Mouse (Mus musculus) embryonic facial prominence, embryonic 12.5 days (tissue): ENCODE data around the gene 9230104L09Rik. TPM values are rescaled to one million over a fixed set of nuclear protein-coding genes. Genes with fewer than 3 reads are reported as not detected.

Experiments used
- ATAC-seq: fragments of 200-750 bp; cut with Nextera tagmentation; 2 replicates; pipeline ENCODE4 v1.8.0; 2017; ENCODE audit not compliant: insufficient number of reproducible peaks, insufficient read depth, low FRiP score, low TSS enrichment
- H3K27ac ChIP-seq: fragments of 300-500 bp; sonication (generic); 2 replicates; pipeline ENCODE4 v1.5.1; 2016; ENCODE audit warnings: mild to moderate bottlenecking
- H3K27me3 ChIP-seq: fragments of 300-500 bp; sonication (generic); 2 replicates; pipeline ENCODE4 v1.6.1; 2016; ENCODE audit warnings: mild to moderate bottlenecking, moderate library complexity
- H3K36me3 ChIP-seq: fragments of 300-500 bp; sonication (generic); 2 replicates; pipeline ENCODE4 v1.6.1; 2016; ENCODE audit warnings: mild to moderate bottlenecking
- H3K4me1 ChIP-seq: fragments of 300-500 bp; sonication (generic); 2 replicates; pipeline ENCODE4 v1.6.1; 2016
- H3K4me2 ChIP-seq: fragments of 300-500 bp; sonication (generic); replicated peaks from 2 replicates; pipeline ENCODE4 v1.6.1; 2016; ENCODE audit warnings: mild to moderate bottlenecking, moderate library complexity
- H3K4me3 ChIP-seq: fragments of 300-500 bp; sonication (generic); 2 replicates; pipeline ENCODE4 v1.5.1; 2016; ENCODE audit warnings: mild to moderate bottlenecking
- H3K9ac ChIP-seq: fragments of 300-500 bp; sonication (generic); 2 replicates; pipeline ENCODE4 v1.6.1; 2016; ENCODE audit warnings: mild to moderate bottlenecking, moderate library complexity
- H3K9me3 ChIP-seq: fragments of 300-500 bp; sonication (generic); 2 replicates; pipeline ENCODE4 v1.6.1; 2016; ENCODE audit warnings: mild to moderate bottlenecking, moderate library complexity
- WGBS: fragments of 180-500 bp; shearing (Covaris S2); methylation state at CpG from one replicate; pipeline ENCODE4 v1.1.7; 2016; 5-methylcytosine and 5-hydroxymethylcytosine counted together
- polyA plus RNA-seq: library from polyadenylated mRNA; unstranded; fragments of >200 nt; fragmentation: Nextera tagmentation; extraction: Ambion mirVana; gene quantifications from 2 replicates; pipeline ENCODE4 v1.2.1, GENCODE M21; 2016

9230104L09Rik gene
- polyA plus RNA-seq, 1 experiment from 2014 or later = not detected

- no peak for ATAC-seq
- H3K4me2 ChIP-seq = no peak overlapping the region
- H3K36me3 ChIP-seq = peaks cover 11% of the 10 kb centered on the region
- no peak overlapping the region for H3K9ac ChIP-seq
- H3K9me3 ChIP-seq = no peaks in the 10 kb centered on the region
- H3K27ac ChIP-seq = no peak overlapping the region
- no peaks in the 10 kb centered on the region for H3K27me3 ChIP-seq
- peaks cover 20% of the 10 kb centered on the region for H3K4me1 ChIP-seq
- H3K4me3 ChIP-seq = no peak overlapping the region
- WGBS = 39% methylated on average over 3 of the region's 3 CpGs
Measured at GRCm38 (mm10) chr2:148877016-148877770, 12.4 kb upstream of the 9230104L09Rik start.

- H3K4me1 ChIP-seq = peaks cover 20% of the 10 kb centered on the region
- no peaks in the 10 kb centered on the region for H3K27me3 ChIP-seq
- H3K27ac ChIP-seq = peak within 1 kb of the TSS; percentile 93
- H3K4me3 ChIP-seq = peak within 1 kb of the TSS; percentile 86
- H3K4me2 ChIP-seq = peak within 1 kb of the TSS; percentile 84
- peak within 1 kb of the TSS; percentile 82 for H3K9ac ChIP-seq
- under 1% methylated on average over 19 of the region's 19 CpGs for WGBS
- no peaks in the 10 kb centered on the region for H3K9me3 ChIP-seq
- peak; percentile 94 for ATAC-seq
- peaks cover 29% of the 10 kb centered on the region for H3K36me3 ChIP-seq
Measured at GRCm38 (mm10) chr2:148875335-148875811, 10.5 kb upstream of the 9230104L09Rik start, which contains the start of gene Cst3. Gene Cst3, minus strand, starts transcription at chr2:148875692.

- peak overlapping the region; percentile 86 for H3K4me3 ChIP-seq
- no peaks in the 10 kb centered on the region for H3K27me3 ChIP-seq
- H3K9me3 ChIP-seq = no peaks in the 10 kb centered on the region
- H3K9ac ChIP-seq = peak overlapping the region; percentile 82
- peaks cover 20% of the 10 kb centered on the region for H3K4me1 ChIP-seq
- peak overlapping the region; percentile 93 for H3K27ac ChIP-seq
- WGBS = under 1% methylated on average over 34 of the region's 34 CpGs
- peaks cover 29% of the 10 kb centered on the region for H3K36me3 ChIP-seq
- peak overlapping the region; percentile 84 for H3K4me2 ChIP-seq
- peak; percentile 52 for ATAC-seq
Measured at GRCm38 (mm10) chr2:148874617-148875334, 9.9 kb upstream of the 9230104L09Rik start.

- Histone ChIP-seq H3K9me3 (no peaks in the 10 kb centered on the region), H3K4me2 (peak overlapping the region; percentile 84), H3K9ac (peak overlapping the region; percentile 82), H3K27ac (no peak overlapping the region), H3K4me1 (peaks cover 20% of the 10 kb centered on the region), H3K4me3 (peak overlapping the region; percentile 86), H3K27me3 (no peaks in the 10 kb centered on the region), H3K36me3 (peaks cover 29% of the 10 kb centered on the region)
- no peak for ATAC-seq
- 40% methylated on average over 3 of the region's 3 CpGs for WGBS
Measured at GRCm38 (mm10) chr2:148874224-148874616, 9.4 kb upstream of the 9230104L09Rik start.

- H3K9ac ChIP-seq = no peak overlapping the region
- no peak overlapping the region for H3K27ac ChIP-seq
- ATAC-seq = no peak
- H3K9me3 ChIP-seq = no peaks in the 10 kb centered on the region
- peak overlapping the region; percentile 84 for H3K4me2 ChIP-seq
- 72% methylated on average over 4 of the region's 4 CpGs for WGBS
- peak overlapping the region; percentile 86; the same call in 1 of the 2 replicates for H3K4me3 ChIP-seq
- H3K4me1 ChIP-seq = peaks cover 20% of the 10 kb centered on the region
- peaks cover 29% of the 10 kb centered on the region for H3K36me3 ChIP-seq
- H3K27me3 ChIP-seq = no peaks in the 10 kb centered on the region
Measured at GRCm38 (mm10) chr2:148872860-148873259, 8.0 kb upstream of the 9230104L09Rik start.

GRCm38 (mm10) chr2:148870526-148870925, 5.7 kb upstream of the 9230104L09Rik start:
- H3K27ac ChIP-seq = no peak overlapping the region
- H3K27me3 ChIP-seq = no peaks in the 10 kb centered on the region
- peaks cover 29% of the 10 kb centered on the region for H3K36me3 ChIP-seq
- H3K9me3 ChIP-seq = no peaks in the 10 kb centered on the region
- no peak overlapping the region for H3K9ac ChIP-seq
- ATAC-seq = no peak
- no peak overlapping the region for H3K4me2 ChIP-seq
- peaks cover 20% of the 10 kb centered on the region for H3K4me1 ChIP-seq
- no peak overlapping the region for H3K4me3 ChIP-seq
- WGBS = 93% methylated on average over 3 of the region's 3 CpGs

- no peak overlapping the region for H3K9ac ChIP-seq
- H3K4me3 ChIP-seq = no peak overlapping the region
- H3K9me3 ChIP-seq = no peaks in the 10 kb centered on the region
- WGBS = 70% methylated on average over 1 of the region's 1 CpGs
- no peak overlapping the region for H3K27ac ChIP-seq
- ATAC-seq = no peak
- no peaks in the 10 kb centered on the region for H3K27me3 ChIP-seq
- H3K36me3 ChIP-seq = peaks cover 29% of the 10 kb centered on the region
- H3K4me1 ChIP-seq = peaks cover 14% of the 10 kb centered on the region
- H3K4me2 ChIP-seq = no peak overlapping the region
Measured at GRCm38 (mm10) chr2:148868959-148869358, 4.1 kb upstream of the 9230104L09Rik start.

- Histone ChIP-seq H3K27me3 (no peaks in the 10 kb centered on the region), H3K9ac (no peak overlapping the region), H3K4me2 (no peak overlapping the region), H3K36me3 (no peaks in the 10 kb centered on the region), H3K4me1 (no peaks in the 10 kb centered on the region), H3K4me3 (no peak overlapping the region), H3K27ac (no peak overlapping the region), H3K9me3 (no peaks in the 10 kb centered on the region)
- ATAC-seq = no peak
Measured at GRCm38 (mm10) chr2:148861693-148862092, 3.1 kb downstream of the 9230104L09Rik start.

GRCm38 (mm10) chr2:148860993-148861392, 3.8 kb downstream of the 9230104L09Rik start:
- no peak for ATAC-seq
- H3K4me2 ChIP-seq = no peak overlapping the region
- 88% methylated on average over 4 of the region's 4 CpGs for WGBS
- no peaks in the 10 kb centered on the region for H3K27me3 ChIP-seq
- H3K9ac ChIP-seq = no peak overlapping the region
- no peaks in the 10 kb centered on the region for H3K9me3 ChIP-seq
- H3K4me1 ChIP-seq = no peaks in the 10 kb centered on the region
- H3K36me3 ChIP-seq = no peaks in the 10 kb centered on the region
- no peak overlapping the region for H3K4me3 ChIP-seq
- no peak overlapping the region for H3K27ac ChIP-seq

GRCm38 (mm10) chr2:148857506-148857905, 7.3 kb downstream of the 9230104L09Rik start:
- H3K27me3 ChIP-seq = no peaks in the 10 kb centered on the region
- 81% methylated on average over 4 of the region's 4 CpGs for WGBS
- H3K9ac ChIP-seq = no peak overlapping the region
- no peak overlapping the region for H3K27ac ChIP-seq
- H3K4me2 ChIP-seq = no peak overlapping the region
- no peaks in the 10 kb centered on the region for H3K9me3 ChIP-seq
- no peaks in the 10 kb centered on the region for H3K4me1 ChIP-seq
- H3K36me3 ChIP-seq = no peaks in the 10 kb centered on the region
- ATAC-seq = no peak
- H3K4me3 ChIP-seq = no peak overlapping the region

- ATAC-seq = no peak
- H3K4me3 ChIP-seq = no peak overlapping the region
- H3K27me3 ChIP-seq = no peaks in the 10 kb centered on the region
- H3K27ac ChIP-seq = no peak overlapping the region
- no peaks in the 10 kb centered on the region for H3K9me3 ChIP-seq
- H3K4me1 ChIP-seq = no peaks in the 10 kb centered on the region
- H3K36me3 ChIP-seq = no peaks in the 10 kb centered on the region
- no peak overlapping the region for H3K9ac ChIP-seq
- WGBS = 76% methylated on average over 8 of the region's 8 CpGs
- no peak overlapping the region for H3K4me2 ChIP-seq
Measured at GRCm38 (mm10) chr2:148856630-148857400, 8.0 kb downstream of the 9230104L09Rik start.
